Mouse (Mus musculus) naive thymus-derived CD4-positive, alpha-beta T cell, adult 2 months (primary cell): Measurements from ENCODE around the gene Pbxip1.
"Not testable (repeated sequence)": the region's sequence is repeated elsewhere in the genome, so short reads cannot be mapped to it uniquely, and the experiment has no call there.

Experiments
- DNase-seq: peaks from one replicate; pipeline ENCODE4 v3.0.0-alpha.2; 2011; ENCODE audit warnings: low read depth

The Pbxip1 gene

DNA sequence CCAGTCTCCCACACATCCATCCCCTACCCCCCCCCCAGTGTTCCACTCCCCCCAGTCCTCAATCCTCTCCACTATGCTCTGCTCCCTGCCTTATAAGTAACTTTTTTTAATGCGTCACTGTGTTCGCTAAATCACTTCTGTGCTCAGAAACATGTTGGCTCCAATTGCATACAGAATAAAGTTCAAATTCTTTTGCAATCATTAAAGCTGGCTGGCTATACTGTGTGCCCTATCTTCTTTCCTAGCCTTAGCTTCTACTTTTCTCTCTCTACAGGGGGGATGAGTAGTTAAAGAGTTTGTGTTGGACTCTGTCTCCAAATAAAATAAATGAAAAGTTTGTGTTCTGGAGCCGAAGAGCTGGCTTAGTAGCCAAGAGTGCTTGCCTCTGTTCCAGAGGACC is 26.8 kb upstream of the Pbxip1 start:
- no peak for DNase-seq

DNA sequence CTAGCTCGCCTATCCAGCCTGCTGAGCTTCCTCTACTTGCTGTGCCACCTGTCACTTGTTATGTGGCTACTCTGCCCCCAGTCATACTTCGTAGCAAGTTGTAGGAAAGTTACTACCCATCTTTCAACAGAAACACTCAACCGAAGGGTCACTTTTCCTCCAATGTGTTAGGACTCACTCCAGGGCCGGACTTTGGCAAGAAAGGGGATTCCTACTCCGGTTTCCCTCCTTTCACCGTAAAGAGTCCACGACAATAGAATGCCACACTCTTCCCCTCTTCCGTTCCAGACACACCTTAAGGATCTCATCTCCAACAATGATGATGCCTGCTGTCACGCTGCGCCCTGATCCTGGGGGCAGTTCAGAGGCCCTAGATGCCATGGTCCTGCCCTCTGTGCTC is 25.6 kb upstream of the Pbxip1 start:
- no peak for DNase-seq

DNA sequence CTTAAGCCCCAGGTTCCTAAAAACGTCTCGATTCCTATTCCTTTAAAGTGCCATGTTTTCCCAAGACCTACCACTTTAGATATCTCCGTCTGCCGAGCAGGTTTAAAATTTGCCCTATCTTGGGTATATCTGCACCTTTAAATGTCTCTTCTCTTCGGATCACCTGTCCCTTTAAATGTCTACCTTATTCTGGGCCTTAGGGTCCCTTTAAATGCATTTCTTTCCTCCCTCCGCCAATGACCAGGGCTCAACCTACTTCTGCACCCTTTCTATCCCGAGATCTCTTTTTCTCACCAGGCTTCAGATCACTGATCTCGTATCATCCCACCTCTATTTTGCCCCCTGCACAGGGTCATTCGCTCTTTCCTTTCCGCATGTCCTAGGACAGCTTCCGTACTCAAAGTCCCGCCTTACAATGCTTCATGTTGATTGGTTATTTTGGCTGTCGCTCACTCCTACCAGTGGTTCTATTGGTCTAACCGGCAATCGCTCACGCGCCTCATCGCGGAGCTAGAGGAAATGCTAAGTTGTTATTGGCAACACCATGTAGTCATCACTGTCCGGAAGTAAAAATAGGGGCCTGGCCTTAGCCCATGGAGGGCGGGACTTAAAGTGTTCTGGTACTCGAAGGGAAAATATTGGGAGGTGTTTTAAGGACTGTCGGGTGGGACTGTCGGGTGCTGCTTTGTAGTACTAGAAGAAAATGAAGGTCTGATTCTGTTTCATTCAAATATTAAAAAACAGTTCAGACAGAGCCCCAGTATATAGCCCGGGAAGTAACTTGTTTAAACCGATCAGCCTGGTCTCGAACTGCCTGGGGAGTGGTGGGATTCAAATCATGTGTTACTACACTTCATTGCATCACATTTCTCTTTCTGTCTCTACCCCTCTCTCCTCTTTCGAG is 24.8 kb upstream of the Pbxip1 start, which contains the start of gene Flad1:
Gene Flad1, minus strand, starts transcription at position 381 of the 904 bp plus-strand sequence.
- DNase-seq = peak; percentile 100

DNA sequence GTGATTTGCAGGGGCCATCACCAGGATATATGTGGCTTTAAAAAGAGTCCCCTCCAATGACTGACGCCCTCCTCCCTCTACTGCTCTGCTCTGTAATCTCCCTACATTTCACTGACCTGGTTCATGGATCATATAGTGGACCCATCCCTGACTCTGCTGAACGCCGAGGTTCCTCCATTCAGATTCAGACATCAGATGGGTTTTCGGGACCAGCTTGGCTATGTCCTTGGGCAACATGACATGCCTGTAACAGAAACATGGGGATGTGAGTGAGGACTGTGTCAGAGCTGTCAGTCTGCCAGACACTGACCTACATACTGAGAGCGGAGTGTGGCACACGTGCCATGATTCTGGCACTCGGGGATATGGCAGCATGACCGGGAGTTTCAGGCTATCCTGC is 20.3 kb upstream of the Pbxip1 start:
- DNase-seq = no peak

DNA sequence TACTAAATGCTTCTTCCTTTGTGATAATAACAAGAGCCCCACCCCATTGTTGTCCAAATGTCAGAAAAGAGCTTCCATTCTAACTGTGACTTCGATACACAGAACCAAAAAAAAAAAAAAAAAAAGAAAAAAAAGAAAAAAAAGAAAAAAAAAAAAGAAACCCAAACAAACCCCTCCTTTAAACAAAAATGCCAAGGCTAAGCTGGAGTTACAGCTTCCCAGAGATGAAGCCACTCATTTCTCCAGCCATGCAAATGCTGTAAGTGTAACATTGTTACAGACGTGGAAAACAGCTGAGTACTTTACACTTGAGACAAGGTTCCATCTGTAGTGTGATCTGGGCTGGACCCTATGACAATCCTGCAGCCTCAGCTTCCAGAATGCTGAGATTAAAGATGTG is 19.4 kb upstream of the Pbxip1 start:
- DNase-seq = no peak

DNA sequence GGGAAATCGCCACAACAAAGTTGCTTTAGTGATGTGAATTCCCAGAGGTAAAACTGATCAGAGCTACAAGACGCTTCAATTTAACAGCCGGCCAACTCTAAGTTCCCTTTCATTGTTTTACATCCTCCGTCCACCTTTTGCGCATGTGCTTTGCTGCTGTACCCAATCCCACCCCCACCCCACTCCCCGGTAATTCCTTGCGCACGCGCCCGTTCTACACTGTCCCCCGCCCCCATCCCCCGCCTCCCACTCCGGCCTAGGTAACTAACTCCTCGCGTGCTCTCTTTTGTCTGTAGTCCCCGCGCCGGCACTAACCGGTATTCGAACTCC is 18.7 kb upstream of the Pbxip1 start:
- no peak for DNase-seq

DNA sequence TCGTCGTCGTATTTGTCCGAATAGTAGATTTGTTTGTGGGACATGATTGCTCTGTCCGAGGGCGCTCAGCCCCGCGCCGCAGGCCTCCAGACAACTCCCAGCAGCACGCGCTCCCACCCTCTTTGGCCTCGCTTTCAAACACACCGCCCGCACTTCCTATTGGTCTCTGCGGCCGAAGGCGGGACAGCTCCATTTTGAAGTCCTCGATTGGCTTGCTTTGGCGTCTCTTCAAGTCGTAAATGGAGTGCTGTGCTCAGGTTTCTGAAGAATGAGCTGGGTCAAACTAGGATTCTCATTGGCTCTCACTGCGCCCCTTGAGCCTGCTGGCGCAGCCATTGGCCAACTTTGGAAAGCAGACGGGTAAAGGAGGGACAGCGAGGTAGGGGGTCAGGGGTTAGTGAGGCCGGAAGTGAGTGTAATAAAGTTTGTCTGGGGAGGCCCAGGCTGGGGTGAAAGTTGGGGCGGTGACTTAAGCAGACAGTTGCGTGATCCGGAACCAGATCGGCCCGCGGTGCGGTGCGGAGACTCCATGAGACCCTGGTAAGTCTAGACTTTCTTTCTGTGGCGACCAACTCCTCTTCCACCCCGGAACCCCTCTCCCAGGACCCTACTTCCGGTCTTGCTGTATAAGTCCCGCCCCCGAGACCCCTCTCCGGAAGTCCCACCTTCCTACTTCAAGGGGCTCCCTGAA is 18.2 kb upstream of the Pbxip1 start, which contains the start of the genes Cks1b and Shc1:
Gene Cks1b, minus strand, starts transcription at position 214 of the 691 bp plus-strand sequence.
Gene Shc1, plus strand, starts transcription at position 274 of the 691 bp plus-strand sequence.
- peak; percentile 97 for DNase-seq

DNA sequence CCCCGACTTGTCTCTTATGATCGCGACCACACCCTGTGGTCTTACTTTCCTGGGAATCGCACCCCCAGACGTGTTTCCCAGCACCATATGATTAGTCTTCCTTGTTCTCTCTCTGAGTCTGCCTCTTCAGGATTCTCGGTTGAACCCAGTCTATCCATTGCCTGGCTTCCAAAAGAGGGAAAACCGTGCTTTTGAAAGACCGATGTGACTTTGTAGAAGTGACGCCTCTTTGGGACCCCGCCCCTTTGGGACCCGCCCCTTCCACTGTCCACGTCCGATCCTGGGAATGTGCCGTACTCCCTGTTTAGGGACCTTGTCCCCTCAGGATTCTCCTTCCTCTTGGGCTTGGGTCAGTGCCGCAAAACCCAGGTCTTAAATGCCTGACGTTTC is 17.6 kb upstream of the Pbxip1 start:
- DNase-seq = no peak

DNA sequence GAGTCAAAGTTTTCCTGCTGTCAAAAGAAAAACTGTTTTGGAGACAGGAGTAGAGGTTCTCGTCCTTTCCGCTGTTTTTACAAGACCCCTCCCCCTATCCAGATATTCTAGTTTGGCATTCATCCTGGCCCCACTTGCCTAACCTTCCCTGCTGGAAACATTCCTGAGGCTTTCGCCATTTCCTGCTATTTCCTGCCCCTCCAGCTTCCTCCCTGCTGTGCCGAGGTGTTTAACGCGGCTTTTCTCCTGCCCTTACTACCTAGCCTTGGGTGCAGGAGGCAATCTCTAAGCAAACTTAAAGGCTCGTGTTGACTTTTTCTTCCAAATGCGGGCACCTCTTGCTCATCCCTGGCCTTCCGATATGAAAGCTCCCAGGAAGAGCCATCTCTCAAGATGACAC is 16.9 kb upstream of the Pbxip1 start:
- no peak for DNase-seq

DNA sequence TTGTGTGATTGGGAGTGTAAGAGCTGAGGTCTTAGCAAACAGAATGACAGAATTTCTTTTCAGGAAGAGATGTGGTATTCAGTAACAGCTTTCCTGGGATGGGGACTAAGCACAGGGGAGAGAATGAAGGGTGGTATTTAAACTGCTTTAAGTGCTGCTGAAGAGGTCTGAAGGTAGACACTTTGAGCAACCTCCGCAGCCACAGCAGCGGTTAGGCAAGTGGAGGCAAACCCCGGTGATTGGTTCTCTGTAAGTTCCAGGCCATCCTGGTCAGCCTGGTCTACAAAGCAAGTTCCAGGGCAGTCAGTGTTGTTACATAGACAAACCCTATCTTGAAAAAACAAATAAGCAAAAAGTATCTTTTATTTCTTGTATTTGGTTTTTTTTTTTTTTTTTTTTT is 16.5 kb upstream of the Pbxip1 start:
- no peak for DNase-seq

DNA sequence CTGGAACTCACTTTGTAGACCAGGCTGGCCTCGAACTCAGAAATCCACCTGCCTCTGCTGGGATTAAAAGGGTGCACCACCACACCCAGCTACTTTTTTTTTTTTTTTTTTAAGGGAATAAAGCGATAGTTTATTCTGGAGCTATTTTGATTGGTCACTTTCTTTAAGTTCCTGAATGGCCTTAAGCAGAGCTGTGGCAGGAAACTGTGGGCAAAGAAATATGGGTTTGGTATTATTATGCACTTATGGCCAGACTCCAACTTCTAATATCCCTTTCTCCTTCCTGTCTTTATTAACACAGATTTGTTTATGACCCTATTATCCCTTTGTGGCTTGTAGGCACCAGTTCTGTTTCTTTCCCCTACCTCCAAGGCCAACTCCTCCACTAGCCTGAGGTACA is 16.1 kb upstream of the Pbxip1 start:
- no peak for DNase-seq

DNA sequence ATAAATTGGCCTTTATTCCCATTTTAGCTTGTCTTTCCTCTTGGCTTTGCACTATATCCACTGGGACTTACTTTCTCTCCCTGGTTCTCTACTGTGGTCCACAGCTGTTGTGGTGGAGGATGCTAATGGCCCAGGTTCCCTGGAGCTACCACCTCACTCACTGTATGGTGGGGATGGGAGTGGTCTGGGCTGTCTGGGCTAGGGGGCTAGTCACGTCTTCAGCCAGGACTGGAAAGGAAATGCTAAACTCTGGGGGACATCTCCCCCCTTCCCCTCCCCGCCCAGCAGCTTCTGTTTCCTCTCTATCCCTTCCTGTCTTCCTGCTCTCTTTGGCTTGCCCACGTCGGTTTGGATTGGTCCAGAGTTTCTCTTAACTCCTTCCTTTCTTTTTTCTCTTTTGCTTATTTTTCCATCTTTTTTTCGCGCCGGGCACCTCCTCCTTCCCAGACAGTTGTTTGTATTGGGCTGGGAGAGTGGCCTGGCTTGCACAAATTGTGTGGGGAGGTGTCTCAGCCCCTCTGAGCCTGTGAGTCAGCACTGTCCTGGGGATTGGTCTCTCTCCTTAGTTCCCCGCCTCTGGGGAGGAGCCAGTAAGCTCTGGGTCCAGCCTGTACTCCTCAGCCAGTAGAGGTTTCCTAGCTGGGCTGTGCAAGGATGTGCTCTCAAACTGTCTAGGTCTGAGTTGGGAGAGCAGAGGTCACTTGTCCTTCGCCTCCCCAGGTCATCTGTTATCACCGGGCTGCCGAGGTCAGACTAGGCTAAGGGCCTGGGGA is 15.3 kb upstream of the Pbxip1 start:
- no peak for DNase-seq

DNA sequence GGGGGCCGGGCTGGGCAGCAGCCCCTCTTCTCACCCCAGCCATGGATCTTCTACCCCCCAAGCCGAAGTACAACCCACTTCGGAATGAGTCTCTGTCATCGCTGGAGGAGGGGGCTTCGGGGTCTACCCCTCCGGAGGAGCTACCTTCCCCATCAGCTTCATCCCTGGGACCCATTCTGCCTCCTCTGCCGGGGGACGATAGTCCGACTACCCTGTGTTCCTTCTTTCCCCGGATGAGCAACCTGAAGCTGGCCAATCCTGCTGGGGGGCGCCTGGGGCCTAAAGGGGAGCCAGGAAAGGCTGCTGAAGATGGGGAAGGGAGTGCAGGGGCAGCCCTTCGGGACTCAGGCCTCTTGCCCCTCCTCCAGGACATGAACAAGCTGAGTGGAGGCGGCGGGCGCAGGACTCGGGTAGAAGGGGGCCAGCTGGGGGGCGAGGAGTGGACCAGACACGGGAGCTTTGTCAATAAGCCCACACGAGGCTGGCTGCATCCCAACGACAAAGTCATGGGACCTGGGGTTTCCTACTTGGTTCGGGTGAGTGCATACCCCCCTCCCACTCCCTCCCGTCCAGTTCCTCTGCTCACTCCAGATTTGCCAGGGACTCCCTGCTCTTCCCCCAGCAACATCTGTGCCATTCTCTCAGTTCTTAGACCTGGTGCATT is 14.6 kb upstream of the Pbxip1 start:
- no peak for DNase-seq

DNA sequence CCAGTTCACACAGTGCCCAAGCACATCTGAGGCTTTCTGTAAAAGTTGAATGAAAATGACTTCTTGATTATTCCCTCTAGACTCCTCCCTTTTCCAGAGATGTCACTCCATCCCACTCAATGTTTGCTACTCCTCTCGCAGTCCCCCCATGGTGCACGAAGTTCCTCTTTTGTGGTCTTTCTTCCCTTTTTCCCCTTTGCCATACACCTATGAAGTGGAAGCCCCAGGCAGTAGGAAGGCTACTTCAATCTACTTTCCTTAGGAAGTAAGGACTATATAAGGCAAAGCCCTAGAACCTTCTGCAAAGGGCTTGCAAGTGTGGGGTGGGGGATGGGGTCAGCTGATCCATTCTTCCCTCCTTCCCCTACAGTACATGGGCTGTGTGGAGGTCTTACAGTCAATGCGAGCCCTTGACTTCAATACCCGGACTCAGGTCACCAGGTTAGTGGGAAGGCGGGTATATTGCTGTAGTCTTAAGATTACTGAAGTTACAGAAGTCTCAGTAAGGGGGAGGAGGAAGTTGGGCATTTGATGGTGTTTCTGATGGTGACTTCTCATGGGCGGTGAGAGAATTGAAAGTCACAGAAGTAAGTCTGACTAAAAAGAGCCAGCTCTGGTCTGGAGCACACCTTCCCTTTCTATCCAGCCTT is 13.8 kb upstream of the Pbxip1 start:
- no peak for DNase-seq

DNA sequence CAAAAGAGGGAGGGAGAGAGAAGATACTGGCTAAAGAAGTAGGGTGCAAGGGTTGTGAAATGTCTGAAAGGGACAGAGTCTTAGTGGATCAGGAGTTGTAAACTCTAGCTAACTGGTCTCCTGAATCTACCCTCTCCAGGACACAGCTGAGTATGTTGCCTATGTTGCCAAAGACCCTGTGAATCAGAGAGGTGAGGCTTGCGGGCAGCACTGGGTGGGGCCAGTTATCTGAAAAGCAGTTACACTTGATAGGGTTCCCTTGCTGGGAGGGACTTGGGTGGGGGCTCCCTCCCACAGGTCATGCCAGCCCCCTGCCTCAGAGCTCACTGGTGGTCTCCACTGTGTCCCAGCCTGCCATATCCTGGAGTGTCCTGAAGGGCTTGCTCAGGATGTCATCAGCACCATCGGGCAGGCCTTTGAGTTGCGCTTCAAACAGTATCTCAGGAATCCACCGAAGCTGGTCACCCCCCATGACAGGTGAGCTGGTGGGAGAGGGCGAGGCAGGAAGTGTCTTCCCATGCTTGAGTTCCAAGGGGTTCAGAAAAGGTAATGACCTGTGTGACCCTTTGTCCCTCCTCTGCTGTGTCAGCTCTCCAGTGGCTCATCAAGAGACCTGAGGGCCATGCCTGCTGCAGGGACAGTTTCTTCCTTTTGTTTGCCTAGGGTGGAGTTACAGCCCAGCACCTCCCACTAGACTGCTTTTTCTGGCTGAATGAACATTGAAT is 11.9 kb upstream of the Pbxip1 start:
- DNase-seq = no peak

DNA sequence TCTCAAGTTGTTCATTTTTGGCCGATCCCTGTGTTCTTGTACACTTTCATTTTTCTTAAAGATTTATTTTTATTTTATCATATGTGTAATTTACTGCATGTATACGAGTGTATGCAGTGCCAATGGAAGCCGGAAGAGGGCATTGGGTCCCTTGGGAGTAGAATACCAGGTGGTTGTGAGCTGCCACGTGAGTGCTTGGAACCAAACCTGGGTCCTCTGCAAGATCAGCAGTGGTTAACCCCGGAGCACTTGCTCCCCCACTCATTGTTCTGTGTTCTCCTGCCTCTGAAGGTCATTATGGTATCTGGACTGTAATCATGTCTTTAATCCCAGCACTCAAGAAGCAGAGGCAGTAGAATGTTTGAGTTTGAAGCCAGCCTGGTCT is 11.4 kb upstream of the Pbxip1 start:
- DNase-seq = no peak

DNA sequence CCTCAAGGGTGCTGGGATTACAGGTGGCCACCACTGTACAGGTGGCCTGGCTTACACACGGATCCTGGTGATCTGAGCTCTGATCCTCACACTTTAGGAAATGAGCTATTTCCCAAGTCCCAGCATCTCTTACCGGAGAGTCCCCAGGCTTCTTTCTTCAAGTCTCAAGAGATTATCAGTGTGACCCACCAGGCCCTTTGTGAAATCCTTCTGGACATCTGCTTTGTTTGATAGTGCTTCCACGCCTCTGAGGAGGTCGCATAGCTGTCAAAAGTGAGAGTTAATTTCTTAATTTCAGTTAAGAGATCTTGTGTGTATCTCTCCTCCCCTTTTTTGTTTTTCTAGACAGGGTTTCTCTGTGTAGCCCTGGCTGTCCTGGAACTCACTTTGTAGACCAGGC is 10.6 kb upstream of the Pbxip1 start:
- DNase-seq = no peak

DNA sequence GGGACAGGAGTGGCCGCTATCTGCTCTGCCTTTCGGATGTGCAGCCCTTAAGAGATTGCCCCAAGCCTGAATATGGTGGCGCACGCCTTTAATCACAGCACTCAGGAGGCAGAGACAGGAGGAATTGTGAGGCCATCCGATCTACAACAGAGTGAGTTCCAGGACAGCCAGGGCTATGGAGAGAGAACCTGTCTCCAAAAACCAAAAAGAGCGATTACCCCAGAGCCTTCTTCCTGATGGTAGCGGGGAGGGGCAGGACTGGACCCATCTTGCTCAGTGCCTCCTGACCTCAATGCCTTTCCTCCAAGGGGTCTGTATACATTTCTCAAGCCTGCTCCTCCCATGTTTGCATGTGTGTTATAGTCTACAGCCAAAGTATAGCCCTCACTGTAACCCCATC is 7.5 kb upstream of the Pbxip1 start:
- DNase-seq = not testable (repeated sequence)

DNA sequence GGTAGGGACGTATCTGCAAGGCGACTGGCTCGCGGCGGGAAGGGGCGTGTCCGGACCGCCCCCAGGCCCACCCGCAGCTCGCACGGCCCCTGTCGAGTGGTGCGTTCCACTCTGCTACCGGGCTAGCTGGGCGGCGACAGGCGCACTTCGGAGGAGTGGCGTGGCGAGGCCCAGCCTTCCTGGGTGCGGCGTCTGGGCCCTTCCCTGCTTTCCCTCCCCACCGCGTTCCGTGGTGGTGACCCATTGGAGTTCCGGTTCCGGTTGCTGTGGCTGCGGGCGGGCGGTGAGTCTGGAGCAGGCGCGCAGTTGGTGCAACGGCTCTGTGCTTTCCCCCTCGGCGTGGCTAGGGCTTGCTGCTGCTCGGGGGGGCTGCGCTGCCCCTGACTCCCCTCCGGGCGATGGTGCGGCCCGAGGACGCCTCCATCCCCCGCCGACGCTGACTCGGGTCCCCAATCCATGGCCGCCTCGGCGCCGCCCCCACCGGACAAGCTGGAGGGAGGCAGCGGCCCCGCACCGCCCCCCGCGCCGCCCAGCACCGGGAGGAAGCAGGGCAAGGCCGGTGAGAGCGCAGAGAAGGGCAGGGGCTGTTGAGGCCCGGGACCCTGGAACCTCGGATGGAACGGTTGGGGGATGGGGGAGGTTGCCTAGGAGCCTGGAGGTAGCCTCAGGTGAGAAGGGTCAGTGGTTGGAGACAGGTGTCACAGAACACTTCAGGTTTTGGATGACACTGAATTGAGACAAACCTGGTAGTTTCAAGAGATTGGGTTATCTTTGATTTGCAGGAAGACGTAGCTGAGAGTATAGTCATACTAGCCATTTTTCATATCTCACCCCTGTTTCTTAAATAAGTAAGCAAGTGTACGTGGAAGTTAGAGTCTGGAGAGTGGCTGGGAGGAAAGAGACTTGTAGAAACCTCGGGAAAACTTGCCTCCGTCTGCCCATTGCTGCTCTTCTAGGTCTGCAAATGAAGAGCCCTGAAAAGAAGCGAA is 6.0 kb upstream of the Pbxip1 start, which contains the start of gene Pygo2:
Gene Pygo2, plus strand, starts transcription at position 44 of the 989 bp plus-strand sequence.
- DNase-seq = peak; percentile 94

DNA sequence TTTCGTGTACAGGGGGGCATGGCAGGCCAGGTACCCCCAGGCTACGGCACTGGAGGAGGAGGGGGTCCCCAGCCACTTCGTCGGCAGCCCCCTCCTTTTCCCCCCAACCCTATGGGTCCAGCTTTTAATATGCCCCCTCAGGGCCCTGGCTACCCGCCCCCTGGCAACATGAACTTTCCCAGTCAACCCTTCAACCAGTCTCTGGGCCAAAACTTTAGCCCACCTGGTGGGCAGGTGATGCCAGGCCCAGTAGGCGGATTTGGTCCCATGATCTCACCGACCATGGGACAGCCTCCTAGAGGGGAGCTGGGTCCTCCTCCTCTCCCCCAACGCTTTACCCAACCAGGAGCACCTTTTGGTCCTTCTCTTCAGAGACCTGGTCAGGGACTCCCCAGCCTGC is 3.9 kb upstream of the Pbxip1 start:
- DNase-seq = no peak
